Mouse (Mus musculus) lung, postnatal 25 days (tissue): ENCODE measurements around the gene Edem1.

Experiments
- DNase-seq: peaks from one replicate; pipeline ENCODE4 v3.0.0; 2022; ENCODE audit warnings: low spot score

The Edem1 gene

DNA sequence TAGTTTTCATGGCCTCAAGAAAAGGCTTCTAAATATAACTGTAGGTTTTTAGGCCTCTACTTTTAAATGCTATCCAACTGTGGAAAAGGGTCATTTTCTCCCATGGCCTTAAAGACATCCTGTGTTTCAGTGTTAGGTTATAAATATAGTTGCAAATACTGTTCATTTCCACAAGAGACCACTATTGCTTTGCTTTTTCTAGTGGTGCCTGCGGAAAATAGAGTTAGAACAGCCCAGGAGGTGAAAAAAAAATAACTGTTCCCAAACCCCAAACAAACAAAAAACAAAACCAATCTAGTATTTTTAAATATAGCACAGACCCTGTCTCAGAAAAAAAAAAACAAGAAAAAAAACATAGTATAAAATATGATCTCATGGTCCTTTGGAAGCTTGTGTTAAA lies 46.9 kb downstream of the Edem1 start:
- no peak for DNase-seq

- peak; percentile 16 for DNase-seq
Observed at GRCm38 (mm10) chr6:108876052-108876451, 47.6 kb downstream of the Edem1 start.

DNA sequence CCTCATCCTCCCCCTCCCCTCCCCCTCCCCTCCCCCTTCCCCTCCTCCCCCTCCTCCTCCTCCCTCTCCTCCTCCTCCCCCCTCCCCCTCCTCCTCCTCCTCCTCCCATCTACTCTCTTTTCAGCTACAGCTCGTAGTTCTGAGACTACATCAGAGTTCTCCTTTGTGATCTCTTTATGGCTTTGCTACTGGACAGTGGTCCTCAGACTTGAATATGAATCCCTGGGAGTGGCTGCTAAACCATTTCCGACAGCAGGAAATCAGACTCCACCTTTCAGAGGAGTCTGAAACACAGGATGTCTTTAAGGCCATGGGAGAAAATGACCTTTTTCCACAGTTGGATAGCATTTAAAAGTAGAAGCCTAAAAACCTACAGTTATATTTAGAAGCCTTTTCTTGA lies 48.0 kb downstream of the Edem1 start:
- no peak for DNase-seq

- DNase-seq, result no peak
Observed at GRCm38 (mm10) chr6:108880368-108881013, 52.0 kb downstream of the Edem1 start.

DNA sequence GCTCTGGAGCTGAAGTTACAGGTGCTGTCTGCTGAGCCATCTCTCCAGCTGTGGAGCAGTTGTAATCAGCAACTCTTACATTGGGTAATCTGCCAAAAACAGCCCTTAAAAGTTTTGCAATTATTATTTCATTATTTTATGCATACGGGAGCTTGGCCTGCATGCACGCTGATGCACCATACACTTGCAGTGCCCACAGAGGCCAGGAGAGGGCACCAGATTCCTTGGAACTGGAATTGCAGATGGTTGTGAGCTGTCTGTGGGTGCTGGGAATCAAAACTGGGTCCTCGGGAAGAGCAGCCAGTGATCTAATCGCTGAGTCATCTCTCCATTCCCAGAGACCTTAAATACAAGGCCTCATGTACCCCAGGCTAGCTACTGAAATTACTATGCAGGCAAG lies 52.6 kb downstream of the Edem1 start:
- DNase-seq, result no peak

- no peak for DNase-seq
Observed at GRCm38 (mm10) chr6:108883826-108884225, 55.4 kb downstream of the Edem1 start.

- no peak for DNase-seq
Observed at GRCm38 (mm10) chr6:108884603-108885002, 56.2 kb downstream of the Edem1 start.

GRCm38 (mm10) chr6:108886346-108886745 lies 57.9 kb downstream of the Edem1 start:
- no peak for DNase-seq

DNA sequence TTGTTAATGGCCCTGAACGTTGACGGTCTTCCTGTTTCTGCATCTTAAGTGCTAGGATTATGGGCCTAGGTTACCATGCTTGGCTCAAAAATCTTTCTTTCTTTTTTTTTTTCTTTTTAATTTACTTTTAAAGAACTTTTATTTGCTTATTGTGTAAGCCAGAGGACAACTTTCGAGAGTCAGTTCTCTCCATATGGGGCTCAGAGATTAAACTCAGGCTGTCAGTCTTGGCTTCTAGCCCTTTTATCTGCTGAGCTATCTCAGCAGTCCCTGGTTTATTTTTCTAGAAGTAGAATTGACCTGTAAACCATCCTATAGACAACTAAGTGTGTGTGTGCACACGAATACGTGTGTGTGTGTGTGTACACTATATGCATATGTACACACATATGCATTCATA lies 64.1 kb downstream of the Edem1 start:
- no peak for DNase-seq

DNA sequence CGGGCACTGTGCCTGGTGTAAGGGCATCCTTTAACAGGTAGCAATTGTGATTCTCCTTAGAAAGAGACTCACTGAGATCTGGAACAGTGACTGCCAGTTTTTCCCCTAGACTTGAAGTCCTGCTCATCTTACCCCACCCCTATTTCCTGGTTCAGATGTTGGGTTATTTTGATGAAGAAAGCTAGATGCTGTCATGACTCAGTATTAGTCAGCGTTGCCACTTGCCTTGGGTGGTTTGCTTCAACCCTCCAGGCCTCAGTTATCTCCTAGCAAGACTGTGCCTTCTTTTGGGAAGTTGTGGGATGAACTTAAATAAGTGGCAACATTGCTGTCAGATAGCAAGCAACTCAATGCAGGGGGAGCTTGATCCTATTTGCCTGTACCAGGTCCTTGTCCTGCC lies 66.7 kb downstream of the Edem1 start:
- DNase-seq, result no peak

DNA sequence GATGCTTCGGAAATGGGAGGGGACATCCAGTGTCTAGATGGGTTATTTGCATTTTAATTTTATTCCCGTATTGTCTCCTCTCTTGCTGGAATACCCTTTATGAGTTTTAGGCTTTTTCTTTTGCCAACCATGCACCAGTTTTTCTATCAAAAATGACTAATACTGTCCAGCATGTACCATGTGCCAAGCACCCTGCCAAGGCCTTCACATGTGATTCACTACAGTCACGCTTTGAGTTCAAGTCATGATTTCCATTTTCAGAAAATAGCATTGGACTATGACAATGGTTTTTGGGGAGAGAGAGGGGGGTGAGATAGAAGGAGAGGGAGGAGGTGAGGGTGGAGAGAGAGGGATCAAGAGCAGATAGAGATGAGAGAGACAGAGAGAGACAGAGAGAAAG lies 67.5 kb downstream of the Edem1 start:
- no peak for DNase-seq

DNA sequence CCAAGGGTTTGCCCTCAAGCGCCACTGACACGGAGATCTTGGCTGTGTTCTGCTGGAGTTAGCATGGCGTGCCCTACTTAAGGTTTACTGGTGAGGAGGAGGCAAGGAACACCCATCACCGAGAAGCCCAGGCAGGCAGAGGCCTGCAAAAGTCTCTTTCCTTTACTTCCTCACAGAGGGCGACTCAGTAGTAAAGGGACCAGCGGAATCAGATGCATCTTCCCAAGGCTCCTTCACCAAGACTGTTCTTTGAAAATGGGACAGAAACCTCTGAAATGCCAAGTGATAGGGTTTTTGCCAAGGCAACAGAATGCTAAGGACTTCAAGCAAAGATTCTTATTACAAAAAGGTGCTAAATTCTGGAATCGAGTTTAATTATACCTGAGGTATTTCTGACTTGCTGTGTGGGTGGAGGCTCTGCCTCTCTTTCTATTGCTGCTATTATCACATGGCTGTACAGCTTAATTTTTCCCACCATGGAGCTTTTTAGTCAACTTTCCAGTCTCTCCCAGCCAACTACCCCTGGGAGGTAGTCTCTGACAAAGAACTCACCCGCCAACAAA lies 68.2 kb downstream of the Edem1 start:
- no peak for DNase-seq

GRCm38 (mm10) chr6:108899231-108899630 lies 70.8 kb downstream of the Edem1 start:
- no peak for DNase-seq

GRCm38 (mm10) chr6:108902124-108902523 lies 73.7 kb downstream of the Edem1 start:
- DNase-seq, result no peak

- no peak for DNase-seq
Observed at GRCm38 (mm10) chr6:108903280-108903679, 74.8 kb downstream of the Edem1 start.

- no peak for DNase-seq
Observed at GRCm38 (mm10) chr6:108906539-108906938, 78.1 kb downstream of the Edem1 start.
